Comparison of ENCODE assay signal across 7 mouse cellular contexts in the genomic region with DNA sequence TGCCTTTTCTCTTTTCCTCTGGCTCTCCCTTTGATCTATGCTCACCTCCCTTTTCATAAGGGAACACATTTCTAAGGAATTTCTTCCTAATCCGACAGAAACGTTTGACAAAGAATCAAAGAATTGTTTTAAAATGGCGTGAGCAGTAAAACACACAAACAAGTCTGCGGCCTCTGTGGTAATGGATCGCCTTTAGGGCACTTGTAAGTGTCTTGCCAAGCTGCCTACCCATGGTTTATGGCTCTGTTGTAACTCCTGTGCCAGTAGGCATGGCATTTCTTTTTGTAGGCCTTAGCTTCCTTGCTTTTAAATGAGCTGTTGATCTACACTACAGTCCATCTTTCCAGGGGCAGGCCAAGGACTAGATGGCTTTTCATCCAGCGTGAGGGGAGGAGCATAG. TPM values are rescaled to one million over a fixed set of nuclear protein-coding genes. Genes with fewer than 3 reads are reported as not detected.
A peak's percentile ranks its signal among the peaks of the same experiment; 100 is the strongest.
DNase-seq lines count a peak whose midpoint lies in the region; ATAC-seq and TF ChIP-seq lines count a peak whose summit lies in the region.

No protein-coding gene starts in this region.

- H3K36me3 ChIP-seq in lung, postnatal 0 days (ENCODE audit: insufficient read depth, low read length): no peaks in the 10 kb centered on the region
- no peaks in the 10 kb centered on the region for H3K36me3 ChIP-seq in forebrain, embryonic 13.5 days (ENCODE audit: poor library complexity, severe bottlenecking)
- H3K36me3 ChIP-seq in limb, embryonic 15.5 days: no peaks in the 10 kb centered on the region

- H3K9me3 ChIP-seq in lung, postnatal 0 days (ENCODE audit: low read length): no peaks in the 10 kb centered on the region
- no peaks in the 10 kb centered on the region for H3K9me3 ChIP-seq in forebrain, embryonic 13.5 days (replicated peaks)
- no peaks in the 10 kb centered on the region for H3K9me3 ChIP-seq in limb, embryonic 15.5 days

- H3K4me2 ChIP-seq in lung, postnatal 0 days (replicated peaks; ENCODE audit: low read depth, low read length): peak overlapping the region; percentile 92
- H3K4me2 ChIP-seq in forebrain, embryonic 13.5 days: peak overlapping the region; percentile 87
- peak overlapping the region; percentile 92 for H3K4me2 ChIP-seq in limb, embryonic 15.5 days

- WGBS in lung, postnatal 0 days: 38% methylated on average over 6 of the region's 6 CpGs
- WGBS in forebrain, embryonic 13.5 days: 27% methylated on average over 6 of the region's 6 CpGs
- WGBS in limb, embryonic 15.5 days: 23% methylated on average over 6 of the region's 6 CpGs

- peak overlapping the region; percentile 85 for H3K4me3 ChIP-seq in lung, postnatal 0 days (ENCODE audit: low read depth, low read length)
- peak overlapping the region; percentile 62 for H3K4me3 ChIP-seq in forebrain, embryonic 13.5 days
- H3K4me3 ChIP-seq in limb, embryonic 15.5 days: peak overlapping the region; percentile 83

- no peak for DNase-seq in lung, postnatal 0 days (ENCODE audit: low spot score)
- no peak for DNase-seq in lung, postnatal 10 days
- no peak for DNase-seq in spleen, postnatal 10 days (ENCODE audit: low spot score in 2 of 2)
- DNase-seq in layer of hippocampus, adult 8-10 months (ENCODE audit: low spot score in 2 of 2): no peak
- no peak for DNase-seq in thymus, postnatal 10 days (ENCODE audit: low spot score in 2 of 2)

- H3K4me1 ChIP-seq in lung, postnatal 0 days (ENCODE audit: insufficient read depth, low read depth, low read length): peaks cover 8% of the 10 kb centered on the region; the same call in 1 of the 2 replicates
- H3K4me1 ChIP-seq in forebrain, embryonic 13.5 days: peaks cover 8% of the 10 kb centered on the region
- peaks cover 8% of the 10 kb centered on the region; the same call in 1 of the 2 replicates for H3K4me1 ChIP-seq in limb, embryonic 15.5 days

- H3K27ac ChIP-seq in lung, postnatal 0 days (ENCODE audit: low read length): no peak overlapping the region
- no peak overlapping the region for H3K27ac ChIP-seq in forebrain, embryonic 13.5 days
- peak overlapping the region; percentile 71; the same call in 1 of the 2 replicates for H3K27ac ChIP-seq in limb, embryonic 15.5 days

- TF ChIP-seq EP300 in lung, postnatal 0 days (IDR thresholded peaks at IDR 0.05): no peak

- no peaks in the 10 kb centered on the region for H3K27me3 ChIP-seq in lung, postnatal 0 days (replicated peaks; ENCODE audit: insufficient read depth, low read length)
- H3K27me3 ChIP-seq in forebrain, embryonic 13.5 days: no peaks in the 10 kb centered on the region
- no peaks in the 10 kb centered on the region for H3K27me3 ChIP-seq in limb, embryonic 15.5 days

- ATAC-seq in lung, postnatal 0 days: no peak
- no peak for ATAC-seq in forebrain, embryonic 13.5 days
- ATAC-seq in limb, embryonic 15.5 days (ENCODE audit: insufficient number of reproducible peaks, low FRiP score, low TSS enrichment, low read depth): no peak

- no peak for TF ChIP-seq CTCF in lung, postnatal 0 days (IDR thresholded peaks at IDR 0.05)

- H3K9ac ChIP-seq in lung, postnatal 0 days (replicated peaks; ENCODE audit: low read depth): no peak overlapping the region
- H3K9ac ChIP-seq in forebrain, embryonic 13.5 days: no peak overlapping the region
- no peak overlapping the region for H3K9ac ChIP-seq in limb, embryonic 15.5 days

RNA-seq across cellular contexts. Expression of gene Gnai1, which starts 0.8 kb away (rescaled TPM):
- 25.4 and 29.2 TPM in 2 replicates for polyA plus RNA-seq in lung, postnatal 0 days (2015; fragmentation: Nextera tagmentation; extraction: Ambion mirVana)
- 28.7 and 30.5 TPM in 2 replicates for polyA plus RNA-seq in forebrain, embryonic 13.5 days (2015; fragmentation: Nextera tagmentation; extraction: Ambion mirVana)
- polyA plus RNA-seq in limb, embryonic 15.5 days (2015; fragmentation: Nextera tagmentation; extraction: Ambion mirVana): 32.9 and 35.1 TPM in 2 replicates
- 100 to 1,000 TPM; 149 to 183 (median 162) TPM for total RNA-seq in layer of hippocampus, adult 8-10 months (2022)
